Mouse (Mus musculus) embryonic facial prominence, embryonic 14.5 days (tissue): ENCODE results near the gene Aldh9a1. TPM values are rescaled to one million over a fixed set of nuclear protein-coding genes. Genes with fewer than 3 reads are reported as not detected.
"Not testable (repeated sequence)": the region's sequence is repeated elsewhere in the genome, so short reads cannot be mapped to it uniquely, and the experiment has no call there.

ENCODE experiments used
- ATAC-seq: fragments of 200-750 bp; cut with Nextera tagmentation; 2 replicates; pipeline ENCODE4 v1.8.0; 2017; ENCODE audit warnings: low read depth, moderate number of reproducible peaks, moderate TSS enrichment
- DNase-seq: peaks from one replicate; pipeline ENCODE4 v3.0.0-alpha.2; 2015; ENCODE audit warnings: low spot score
- H3K27ac ChIP-seq: fragments of 300-500 bp; sonication (generic); replicated peaks from 2 replicates; pipeline ENCODE4 v1.5.1; 2014; ENCODE audit warnings: low read depth, mild to moderate bottlenecking, low read length, moderate library complexity
- H3K27me3 ChIP-seq: fragments of 300-500 bp; sonication (generic); replicated peaks from 2 replicates; pipeline ENCODE4 v1.6.1; 2014; ENCODE audit warnings: low read length; ENCODE audit not compliant: control insufficient read depth, insufficient read depth
- H3K36me3 ChIP-seq: fragments of 300-500 bp; sonication (generic); 2 replicates; pipeline ENCODE4 v1.6.1; 2014; ENCODE audit warnings: low read length, mixed read lengths; ENCODE audit not compliant: control insufficient read depth, insufficient read depth
- H3K4me1 ChIP-seq: fragments of 300-500 bp; sonication (generic); 2 replicates; pipeline ENCODE4 v1.6.1; 2014; ENCODE audit warnings: antibody characterized with exemption, low read length; ENCODE audit not compliant: control insufficient read depth, insufficient read depth
- H3K4me2 ChIP-seq: fragments of 300-500 bp; sonication (generic); 2 replicates; pipeline ENCODE4 v1.6.1; 2014; ENCODE audit warnings: low read depth, mild to moderate bottlenecking, low read length, moderate library complexity, mixed read lengths
- H3K4me3 ChIP-seq: fragments of 300-500 bp; sonication (generic); 2 replicates; pipeline ENCODE4 v1.5.1; 2014; ENCODE audit warnings: low read depth, mild to moderate bottlenecking, low read length
- H3K9ac ChIP-seq: fragments of 300-500 bp; sonication (generic); 2 replicates; pipeline ENCODE4 v1.6.1; 2014; ENCODE audit warnings: low read depth, mild to moderate bottlenecking, low read length, moderate library complexity, mixed read lengths
- H3K9me3 ChIP-seq: fragments of 300-500 bp; sonication (generic); 2 replicates; pipeline ENCODE4 v1.6.1; 2016; ENCODE audit warnings: low read length; ENCODE audit not compliant: control insufficient read depth
- whole genome bisulfite sequencing: fragments of 180-500 bp; shearing (Covaris S2); extraction: QIAGEN DNeasy Blood & Tissue Kit; methylation state at CpG from one replicate; pipeline ENCODE4 v1.1.7; 2014; 5-methylcytosine and 5-hydroxymethylcytosine counted together
- polyA plus RNA-seq: library from polyadenylated mRNA; unstranded; fragments of >200 nt; fragmentation: Nextera tagmentation; extraction: Ambion mirVana; gene quantifications from 2 replicates; pipeline ENCODE4 v1.2.1, GENCODE M21; 2014

Aldh9a1 gene
- polyA plus RNA-seq, 1 experiment from 2014 or later: 40.7 TPM

DNA sequence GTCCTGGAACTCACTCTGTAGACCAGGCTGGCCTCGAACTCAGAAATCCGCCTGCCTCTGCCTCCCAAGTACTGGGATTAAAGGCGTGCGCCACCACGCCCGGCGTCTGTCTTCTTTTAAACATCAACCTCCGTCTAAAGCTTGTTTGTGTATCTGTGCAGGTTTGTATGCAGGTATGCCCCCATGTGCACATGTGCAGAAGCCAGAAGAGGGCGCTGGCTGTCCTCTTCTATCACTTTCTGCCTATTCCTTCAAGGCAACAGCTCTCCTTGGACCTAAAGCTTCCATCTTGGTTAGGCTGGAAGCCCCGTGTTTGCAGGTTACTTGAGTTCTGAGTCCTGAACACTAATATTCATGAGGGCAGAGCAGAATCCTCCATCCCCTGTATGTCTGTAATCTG is 7.0 kb upstream of the Aldh9a1 start:
- Histone ChIP-seq H3K36me3 (no peaks in the 10 kb centered on the region), H3K9me3 (no peaks in the 10 kb centered on the region), H3K4me3 (no peak overlapping the region), H3K4me1 (no peaks in the 10 kb centered on the region), H3K4me2 (no peak overlapping the region), H3K27ac (no peak overlapping the region), H3K9ac (no peak overlapping the region), H3K27me3 (peaks cover 6% of the 10 kb centered on the region)
- no peak for DNase-seq
- ATAC-seq: no peak
- WGBS: 88% methylated on average over 10 of the region's 10 CpGs

DNA sequence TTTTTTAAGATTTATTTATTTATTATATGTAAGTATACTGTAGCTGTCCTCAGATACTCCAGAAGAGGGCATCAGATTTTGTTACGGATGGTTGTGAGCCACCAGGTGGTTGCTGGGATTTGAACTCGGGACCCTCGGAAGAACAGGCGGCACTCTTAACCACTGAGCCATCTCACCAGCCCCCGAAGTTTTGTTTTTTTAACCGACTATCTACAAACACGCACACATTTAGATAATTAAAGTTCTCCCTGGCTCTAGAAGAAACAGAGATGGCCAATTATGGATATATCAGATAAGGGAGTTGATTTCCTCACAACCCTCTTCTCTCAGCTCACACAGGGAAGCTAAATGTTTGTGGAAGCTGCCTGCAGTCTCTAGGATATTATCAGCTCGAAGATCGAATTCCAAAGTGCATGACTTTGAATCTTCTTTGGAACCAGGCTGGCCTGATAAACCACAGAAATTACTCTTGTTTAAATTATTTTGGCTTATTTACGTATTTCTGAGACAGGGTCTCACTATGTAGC is 3.7 kb upstream of the Aldh9a1 start:
- H3K36me3 ChIP-seq, H3K4me1 ChIP-seq, ATAC-seq, H3K27me3 ChIP-seq, H3K27ac ChIP-seq, H3K4me2 ChIP-seq, H3K9ac ChIP-seq, H3K9me3 ChIP-seq, DNase-seq, H3K4me3 ChIP-seq: not testable (repeated sequence)
- WGBS: 83% methylated on average over 10 of the region's 10 CpGs

DNA sequence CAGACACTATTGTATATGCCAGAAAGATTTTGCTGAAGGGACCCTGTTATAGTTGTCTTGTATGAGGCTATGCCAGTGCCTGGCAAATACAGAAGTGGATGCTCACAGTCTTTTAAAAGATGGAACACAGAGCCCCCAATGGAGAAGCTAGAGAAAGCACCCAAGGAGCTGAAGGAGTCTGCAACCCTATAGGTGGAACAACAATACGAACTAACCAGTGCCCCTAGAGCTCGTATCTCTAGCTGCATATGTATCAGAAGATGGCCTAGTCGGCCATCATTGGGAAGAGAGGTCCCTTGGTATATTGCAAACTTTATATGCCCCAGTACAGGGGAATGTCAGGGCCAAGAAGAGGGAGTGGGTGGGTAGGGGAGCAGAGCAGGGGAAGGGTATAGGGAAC is 585 bp upstream of the Aldh9a1 start:
- not testable (repeated sequence) for ATAC-seq, H3K4me3 ChIP-seq, H3K4me1 ChIP-seq, H3K36me3 ChIP-seq, H3K9ac ChIP-seq, H3K9me3 ChIP-seq, DNase-seq, H3K27me3 ChIP-seq, H3K27ac ChIP-seq
- H3K4me2 ChIP-seq: peak overlapping the region; percentile 62
- WGBS: 73% methylated on average over 3 of the region's 3 CpGs

DNA sequence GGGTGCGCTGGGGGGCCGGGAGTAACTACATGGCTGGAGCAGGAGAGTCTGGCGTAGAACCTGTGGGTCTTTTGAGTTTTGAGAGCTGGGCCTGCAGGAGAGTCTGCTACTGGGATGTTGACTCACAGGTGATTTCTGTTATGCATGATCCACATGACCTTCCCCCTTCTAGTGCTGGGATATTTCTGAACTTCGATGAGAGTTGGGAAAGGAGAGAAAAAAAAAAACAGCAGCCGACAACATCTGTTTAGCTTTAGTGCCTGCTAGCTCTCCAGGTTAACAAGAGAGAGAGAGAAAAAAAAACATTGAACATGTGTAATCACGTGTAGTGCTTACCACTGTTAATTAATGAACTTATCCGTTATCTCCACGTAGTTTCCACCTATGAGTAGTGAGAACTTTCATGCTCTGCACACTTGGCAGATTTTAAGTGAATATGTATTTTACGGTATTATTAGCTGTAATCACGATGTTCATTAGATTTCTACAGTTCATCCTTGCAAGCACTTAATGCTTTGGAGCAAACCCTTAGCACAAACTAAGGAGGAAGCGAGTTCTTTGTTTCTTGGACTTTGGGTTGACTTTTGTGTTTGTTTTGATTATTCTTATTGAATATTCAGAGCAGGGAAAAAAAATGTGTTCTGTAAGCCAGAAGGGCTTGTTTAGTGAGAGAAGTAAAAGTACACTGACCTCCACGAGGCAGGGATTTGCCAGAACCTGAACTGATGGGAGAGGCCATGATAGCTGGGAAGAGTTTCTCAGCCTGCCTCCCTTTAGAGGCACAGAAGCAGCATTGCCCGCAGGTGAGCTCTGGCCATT is 1.0 kb downstream of the Aldh9a1 start:
- Histone ChIP-seq H3K36me3 (peaks cover 21% of the 10 kb centered on the region; the same call in 1 of the 2 replicates), H3K4me2 (peak overlapping the region; percentile 62), H3K4me1 (no peaks in the 10 kb centered on the region), H3K27ac (no peak overlapping the region), H3K9me3 (no peaks in the 10 kb centered on the region), H3K27me3 (no peaks in the 10 kb centered on the region), H3K4me3 (peak overlapping the region; percentile 71), H3K9ac (peak overlapping the region; percentile 77)
- ATAC-seq (no peak), DNase-seq (no peak)
- 26% methylated on average over 13 of the region's 13 CpGs for WGBS

DNA sequence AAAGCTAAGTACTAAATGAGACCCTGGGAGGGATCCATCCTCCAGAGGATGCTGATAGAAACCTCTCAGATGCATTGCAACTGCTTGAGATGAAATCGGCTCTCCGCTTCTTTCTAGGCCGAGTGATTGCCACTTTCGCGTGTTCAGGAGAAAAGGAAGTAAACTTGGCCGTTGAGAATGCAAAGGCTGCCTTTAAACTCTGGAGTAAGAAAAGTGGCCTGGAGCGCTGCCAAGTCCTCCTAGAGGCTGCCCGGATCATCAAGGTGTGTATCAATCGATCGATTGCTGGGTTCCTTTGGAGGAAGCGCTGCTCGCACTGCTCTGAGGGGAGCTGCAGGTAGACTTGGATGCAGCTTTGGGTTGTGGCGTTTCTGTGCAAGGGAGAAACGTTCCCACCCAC is 2.6 kb downstream of the Aldh9a1 start:
- no peak overlapping the region for H3K9ac ChIP-seq
- ATAC-seq (no peak), DNase-seq (no peak)
- no peak overlapping the region for H3K27ac ChIP-seq
- 83% methylated on average over 14 of the region's 14 CpGs for WGBS
- H3K4me2 ChIP-seq: no peak overlapping the region
- no peak overlapping the region for H3K4me3 ChIP-seq
- H3K27me3 ChIP-seq: no peaks in the 10 kb centered on the region
- H3K9me3 ChIP-seq: no peaks in the 10 kb centered on the region
- H3K4me1 ChIP-seq: no peaks in the 10 kb centered on the region
- peaks cover 37% of the 10 kb centered on the region for H3K36me3 ChIP-seq

DNA sequence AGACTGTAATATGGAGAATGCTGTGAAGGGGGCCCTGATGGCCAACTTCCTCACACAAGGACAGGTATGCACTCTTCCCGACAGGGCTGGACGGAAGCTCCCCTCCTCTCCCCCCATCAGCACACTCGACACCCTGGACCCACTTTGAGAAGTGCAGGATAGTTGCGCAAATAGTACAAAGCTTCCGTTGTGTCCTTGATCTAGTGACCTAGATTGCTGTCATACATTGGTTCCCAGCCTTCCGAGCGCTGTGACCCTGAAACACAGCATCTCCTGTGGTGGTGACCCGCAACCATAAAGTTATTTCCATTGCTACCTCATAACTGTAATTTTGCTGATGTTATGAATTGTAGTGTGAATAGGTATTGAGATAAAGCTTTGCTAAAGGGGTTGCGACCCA is 7.6 kb downstream of the Aldh9a1 start:
- H3K36me3 ChIP-seq: peaks cover 68% of the 10 kb centered on the region
- no peak for DNase-seq
- no peak overlapping the region for H3K27ac ChIP-seq
- H3K27me3 ChIP-seq: no peaks in the 10 kb centered on the region
- H3K4me1 ChIP-seq: no peaks in the 10 kb centered on the region
- no peak overlapping the region for H3K4me3 ChIP-seq
- 97% methylated on average over 9 of the region's 9 CpGs for WGBS
- H3K9me3 ChIP-seq: no peaks in the 10 kb centered on the region
- no peak for ATAC-seq
- H3K9ac ChIP-seq: no peak overlapping the region
- H3K4me2 ChIP-seq: no peak overlapping the region

DNA sequence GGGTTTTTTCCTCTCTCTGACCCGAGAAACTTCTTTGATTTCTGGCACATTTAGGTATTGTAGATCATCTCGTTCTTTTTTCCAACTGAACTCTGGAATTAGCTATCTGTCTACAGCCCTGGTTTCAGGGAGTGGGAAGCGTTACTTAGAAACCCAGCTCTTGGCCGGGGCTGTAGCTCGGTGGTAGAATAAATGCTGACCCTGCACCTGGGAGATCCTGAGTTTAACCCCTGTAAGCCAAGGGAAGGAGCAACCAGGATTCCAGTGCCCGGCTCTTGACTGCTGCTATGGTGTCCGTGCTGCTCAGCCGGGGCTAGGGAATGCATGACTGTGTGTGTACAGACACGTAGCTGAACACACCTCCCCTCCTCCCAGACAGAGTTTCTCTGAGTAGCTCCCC is 8.9 kb downstream of the Aldh9a1 start:
- Histone ChIP-seq H3K4me3 (no peak overlapping the region), H3K4me2 (no peak overlapping the region), H3K27ac (no peak overlapping the region), H3K4me1 (no peaks in the 10 kb centered on the region), H3K9me3 (no peaks in the 10 kb centered on the region), H3K27me3 (no peaks in the 10 kb centered on the region), H3K9ac (no peak overlapping the region), H3K36me3 (peaks cover 66% of the 10 kb centered on the region)
- WGBS: 82% methylated on average over 9 of the region's 9 CpGs
- ATAC-seq (no peak), DNase-seq (no peak)

DNA sequence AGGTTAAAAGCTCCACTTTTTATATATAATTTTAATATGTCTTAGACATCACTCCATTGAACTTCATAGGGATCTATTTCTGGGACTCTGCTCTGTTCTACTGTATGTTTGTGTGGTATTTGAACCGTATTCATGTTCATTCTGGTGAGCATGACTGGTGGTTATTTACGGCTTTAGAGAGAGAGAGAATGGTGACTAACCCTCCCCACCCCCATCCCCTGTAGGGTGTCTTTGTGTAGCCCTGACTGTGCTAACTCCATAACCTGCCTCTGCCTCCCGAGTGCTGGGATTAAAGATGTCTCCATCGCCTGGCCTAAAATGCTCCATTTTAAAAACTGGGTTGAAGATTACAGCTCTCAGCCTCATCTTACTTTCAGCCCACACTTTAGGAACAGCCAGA is 10.5 kb downstream of the Aldh9a1 start:
- ATAC-seq: no peak
- H3K9me3 ChIP-seq: no peaks in the 10 kb centered on the region
- WGBS: 84% methylated on average over 4 of the region's 4 CpGs

DNA sequence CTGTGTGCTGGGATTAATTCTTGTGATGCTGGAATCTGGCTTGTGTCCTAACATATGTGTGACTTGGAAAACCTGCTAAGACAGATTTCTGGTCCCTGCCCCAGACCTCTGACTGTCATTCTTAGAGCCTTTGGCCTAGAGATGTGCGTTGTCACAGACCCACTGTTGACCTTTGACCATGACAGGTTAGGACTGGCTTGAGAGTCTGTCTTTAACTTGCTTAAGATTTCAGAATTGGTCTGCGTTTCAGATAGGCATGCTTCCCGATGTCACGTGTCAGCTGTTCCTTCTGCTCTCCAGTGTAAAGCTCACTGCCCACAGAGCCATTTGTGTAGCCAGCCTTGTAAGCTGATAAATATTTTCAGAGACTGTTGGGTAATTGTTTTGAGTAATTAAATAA is 13.0 kb downstream of the Aldh9a1 start:
- ATAC-seq: no peak

More for the DNA sequence above, 10.5 kb downstream of the Aldh9a1 start:
- H3K27me3 ChIP-seq: no peaks in the 10 kb centered on the region
- no peak overlapping the region for H3K27ac ChIP-seq
- H3K4me2 ChIP-seq: no peak overlapping the region
- no peaks in the 10 kb centered on the region for H3K4me1 ChIP-seq
- H3K9ac ChIP-seq: no peak overlapping the region
- H3K36me3 ChIP-seq: peaks cover 58% of the 10 kb centered on the region
- no peak for DNase-seq
- H3K4me3 ChIP-seq: no peak overlapping the region

More for the DNA sequence above, 13.0 kb downstream of the Aldh9a1 start:
- Histone ChIP-seq H3K9ac (0 out of 2 replicates have a peak overlapping the region, but pooled peaks have one; percentile 14), H3K36me3 (peaks cover 54% of the 10 kb centered on the region), H3K9me3 (no peaks in the 10 kb centered on the region), H3K4me1 (no peaks in the 10 kb centered on the region), H3K4me2 (no peak overlapping the region), H3K4me3 (no peak overlapping the region), H3K27ac (no peak overlapping the region), H3K27me3 (no peaks in the 10 kb centered on the region)
- WGBS: 80% methylated on average over 4 of the region's 4 CpGs
- DNase-seq: no peak
